Mouse (Mus musculus): ENCODE measurements around the gene Sucla2. TPM values are rescaled to one million over a fixed set of nuclear protein-coding genes. Genes with fewer than 3 reads are reported as not detected.

Sucla2 gene
- polyA plus RNA-seq, 1 experiment from 2014 or later: 111 TPM

DNA sequence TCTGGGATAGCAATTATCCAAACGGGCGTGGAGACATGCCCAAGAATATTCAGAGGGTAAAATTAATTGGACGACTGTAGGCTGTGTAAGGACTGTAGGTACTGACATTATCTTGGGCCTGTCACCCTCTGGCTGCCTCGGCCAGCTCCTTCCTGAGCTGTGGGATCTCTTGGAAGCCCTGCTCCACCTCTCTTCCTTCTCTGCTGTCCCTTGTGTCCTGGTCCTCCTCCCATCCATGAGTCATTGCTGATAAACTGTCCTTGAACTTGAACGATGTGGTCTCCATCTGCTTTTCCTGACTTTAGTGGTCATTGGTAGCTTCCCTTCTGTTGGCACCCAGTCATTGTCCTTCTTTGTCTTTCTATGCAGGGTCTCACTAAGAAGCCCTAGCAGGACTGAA is 38.5 kb upstream of the Sucla2 start:
- no peak for ATAC-seq
- no peak overlapping the region for H3K9ac ChIP-seq (ENCODE audit: low read length)
- H3K27ac ChIP-seq (ENCODE audit: low read depth, low read length): no peak overlapping the region
- WGBS: 76% methylated on average over 5 of the region's 5 CpGs
- no peaks in the 10 kb centered on the region for H3K36me3 ChIP-seq (ENCODE audit: control insufficient read depth, insufficient read depth, low read length)
- H3K9me3 ChIP-seq (replicated peaks; ENCODE audit: control insufficient read depth, low read length): peaks cover 4% of the 10 kb centered on the region; the same call in 1 of the 2 replicates
- no peak for DNase-seq (ENCODE audit: low spot score)
- H3K27me3 ChIP-seq (replicated peaks; ENCODE audit: control insufficient read depth, insufficient read depth, low read length): no peaks in the 10 kb centered on the region
- no peak overlapping the region for H3K4me3 ChIP-seq (ENCODE audit: low read depth, low read length)
- no peaks in the 10 kb centered on the region for H3K4me1 ChIP-seq (ENCODE audit: control insufficient read depth, insufficient read depth, low read length)
- H3K4me2 ChIP-seq (ENCODE audit: low read length): no peak overlapping the region

DNA sequence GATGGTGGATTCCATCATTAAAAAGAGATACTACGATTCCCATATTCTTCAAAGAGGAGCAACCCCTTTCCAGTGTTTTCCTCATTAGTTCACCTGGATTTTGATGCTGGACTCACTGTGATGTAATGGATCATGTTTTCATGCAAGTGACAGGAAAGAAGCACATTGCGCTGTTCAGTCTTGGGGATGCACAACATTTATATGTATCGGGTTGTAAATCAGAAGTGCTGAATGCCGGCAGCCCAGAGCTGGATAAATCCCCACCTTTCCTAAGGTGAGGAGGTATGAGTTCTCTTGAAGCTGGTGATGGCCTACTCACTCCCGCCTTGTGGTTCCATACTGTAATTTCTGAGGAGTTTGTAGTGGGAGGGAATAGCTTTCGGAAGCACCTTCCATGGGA is 31.8 kb upstream of the Sucla2 start:
- DNase-seq (ENCODE audit: low spot score): no peak
- 93% methylated on average over 6 of the region's 6 CpGs for WGBS
- H3K9me3 ChIP-seq (replicated peaks; ENCODE audit: control insufficient read depth, low read length): peaks cover 4% of the 10 kb centered on the region; the same call in 1 of the 2 replicates
- no peak overlapping the region for H3K9ac ChIP-seq (ENCODE audit: low read length)
- no peak overlapping the region for H3K4me2 ChIP-seq (ENCODE audit: low read length)
- no peak overlapping the region for H3K4me3 ChIP-seq (ENCODE audit: low read depth, low read length)
- ATAC-seq: no peak
- H3K27me3 ChIP-seq (replicated peaks; ENCODE audit: control insufficient read depth, insufficient read depth, low read length): no peaks in the 10 kb centered on the region
- H3K27ac ChIP-seq (ENCODE audit: low read depth, low read length): no peak overlapping the region
- H3K4me1 ChIP-seq (ENCODE audit: control insufficient read depth, insufficient read depth, low read length): no peaks in the 10 kb centered on the region
- no peaks in the 10 kb centered on the region for H3K36me3 ChIP-seq (ENCODE audit: control insufficient read depth, insufficient read depth, low read length)

DNA sequence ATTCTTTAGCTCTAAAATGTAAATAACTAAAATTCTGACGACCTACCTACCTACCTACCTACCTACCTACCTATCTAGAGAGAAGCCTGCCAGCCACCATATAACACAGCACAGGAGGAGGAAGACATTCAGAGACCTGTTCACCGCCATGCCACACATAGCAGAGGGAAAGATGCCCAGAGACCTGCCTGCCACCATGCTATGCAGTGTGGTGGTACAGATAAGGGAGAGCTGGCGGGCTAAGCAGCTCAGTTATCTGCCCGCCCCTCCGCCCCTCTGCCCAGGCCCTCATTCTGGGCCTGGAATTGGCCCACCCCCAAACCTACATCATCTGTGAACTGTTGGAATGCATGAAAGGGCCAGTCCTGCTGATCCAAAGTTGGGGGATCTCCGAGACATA is 31.0 kb upstream of the Sucla2 start:
- H3K4me1 ChIP-seq (ENCODE audit: control insufficient read depth, insufficient read depth, low read length): no peaks in the 10 kb centered on the region
- no peaks in the 10 kb centered on the region for H3K36me3 ChIP-seq (ENCODE audit: control insufficient read depth, insufficient read depth, low read length)
- no peak overlapping the region for H3K27ac ChIP-seq (ENCODE audit: low read depth, low read length)
- H3K4me2 ChIP-seq (ENCODE audit: low read length): no peak overlapping the region
- H3K9me3 ChIP-seq (replicated peaks; ENCODE audit: control insufficient read depth, low read length): peaks cover 4% of the 10 kb centered on the region; the same call in 1 of the 2 replicates
- 74% methylated on average over 6 of the region's 6 CpGs for WGBS
- DNase-seq (ENCODE audit: low spot score) (no peak), ATAC-seq (no peak)
- no peaks in the 10 kb centered on the region for H3K27me3 ChIP-seq (replicated peaks; ENCODE audit: control insufficient read depth, insufficient read depth, low read length)
- no peak overlapping the region for H3K9ac ChIP-seq (ENCODE audit: low read length)
- no peak overlapping the region for H3K4me3 ChIP-seq (ENCODE audit: low read depth, low read length)

DNA sequence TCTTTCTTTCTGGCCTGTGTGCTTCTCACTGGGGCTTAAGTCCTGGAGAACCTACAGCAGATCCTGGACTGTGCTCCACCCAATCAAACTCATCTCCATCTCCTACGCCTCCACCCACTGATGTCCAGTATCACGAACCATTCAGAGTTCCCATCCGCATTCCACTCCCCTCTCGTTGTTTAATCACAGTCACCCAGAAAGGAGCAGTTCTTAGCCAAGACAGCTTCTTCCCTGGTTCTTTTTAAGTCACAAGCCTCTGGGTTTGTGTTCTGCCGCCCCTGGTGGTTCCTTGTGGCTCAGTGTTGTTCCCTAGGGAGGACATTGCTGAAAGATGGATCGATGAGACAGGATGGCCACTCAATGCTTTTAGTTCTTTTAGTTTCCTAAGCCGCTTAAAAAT is 29.4 kb upstream of the Sucla2 start:
- ATAC-seq: no peak
- 80% methylated on average over 7 of the region's 7 CpGs for WGBS
- H3K36me3 ChIP-seq (ENCODE audit: control insufficient read depth, insufficient read depth, low read length): no peaks in the 10 kb centered on the region

DNA sequence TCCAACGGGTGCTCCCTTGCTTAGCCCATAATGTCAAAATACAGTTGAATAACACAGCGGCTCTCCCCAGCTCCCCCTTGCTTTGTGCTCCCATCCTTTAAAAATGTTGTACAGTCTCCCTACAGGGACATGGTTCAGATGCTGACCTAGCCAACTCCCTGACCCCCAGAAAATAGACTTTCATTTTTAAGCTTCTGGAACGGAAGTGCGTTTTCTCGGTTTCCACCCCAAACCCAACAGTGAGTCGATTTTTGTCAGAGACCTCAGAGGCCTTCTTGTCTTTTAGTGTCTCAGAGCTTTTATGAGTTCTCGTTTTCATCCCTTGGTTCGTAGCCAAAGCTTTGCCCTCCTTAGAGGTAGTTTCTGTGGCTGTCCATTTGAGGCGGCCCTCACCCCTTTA is 23.8 kb upstream of the Sucla2 start:
- DNase-seq (ENCODE audit: low spot score) (no peak), ATAC-seq (no peak)
- no peaks in the 10 kb centered on the region for H3K27me3 ChIP-seq (replicated peaks; ENCODE audit: control insufficient read depth, insufficient read depth, low read length)
- H3K4me2 ChIP-seq (ENCODE audit: low read length): no peak overlapping the region
- H3K4me3 ChIP-seq (ENCODE audit: low read depth, low read length): no peak overlapping the region
- no peaks in the 10 kb centered on the region for H3K36me3 ChIP-seq (ENCODE audit: control insufficient read depth, insufficient read depth, low read length)
- peaks cover 17% of the 10 kb centered on the region for H3K4me1 ChIP-seq (ENCODE audit: control insufficient read depth, insufficient read depth, low read length)
- 86% methylated on average over 9 of the region's 9 CpGs for WGBS
- H3K9ac ChIP-seq (ENCODE audit: low read length): no peak overlapping the region
- H3K27ac ChIP-seq (ENCODE audit: low read depth, low read length): no peak overlapping the region
- H3K9me3 ChIP-seq (replicated peaks; ENCODE audit: control insufficient read depth, low read length): no peaks in the 10 kb centered on the region

More for the DNA sequence above, 29.4 kb upstream of the Sucla2 start:
- H3K9ac ChIP-seq (ENCODE audit: low read length): no peak overlapping the region
- no peaks in the 10 kb centered on the region for H3K27me3 ChIP-seq (replicated peaks; ENCODE audit: control insufficient read depth, insufficient read depth, low read length)
- H3K4me1 ChIP-seq (ENCODE audit: control insufficient read depth, insufficient read depth, low read length): no peaks in the 10 kb centered on the region
- H3K9me3 ChIP-seq (replicated peaks; ENCODE audit: control insufficient read depth, low read length): peaks cover 4% of the 10 kb centered on the region; the same call in 1 of the 2 replicates
- no peak overlapping the region for H3K4me3 ChIP-seq (ENCODE audit: low read depth, low read length)
- no peak for DNase-seq (ENCODE audit: low spot score)
- no peak overlapping the region for H3K27ac ChIP-seq (ENCODE audit: low read depth, low read length)
- no peak overlapping the region for H3K4me2 ChIP-seq (ENCODE audit: low read length)

DNA sequence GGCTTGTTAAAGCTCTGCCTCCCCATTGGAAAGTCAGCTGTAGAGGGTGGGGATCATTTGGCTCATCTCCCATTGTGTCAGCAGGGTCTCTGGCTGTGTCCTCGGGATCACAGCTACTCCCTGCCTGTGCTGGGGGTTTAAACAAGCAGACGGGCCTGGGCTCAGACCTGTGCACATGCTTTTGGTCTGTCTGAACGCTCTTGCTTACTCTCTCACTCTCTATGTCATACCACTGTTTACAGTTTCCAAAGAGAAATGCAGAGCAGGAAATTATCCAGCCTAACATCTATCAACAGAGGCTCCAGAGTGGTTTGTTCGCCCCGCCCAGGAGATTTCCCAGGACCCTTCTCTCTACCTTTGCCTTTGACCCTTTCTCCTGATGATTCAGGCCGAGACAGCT is 23.4 kb upstream of the Sucla2 start:
- WGBS: 64% methylated on average over 6 of the region's 6 CpGs
- peak overlapping the region; percentile 55; the same call in 1 of the 2 replicates for H3K27ac ChIP-seq (ENCODE audit: low read depth, low read length)
- no peaks in the 10 kb centered on the region for H3K36me3 ChIP-seq (ENCODE audit: control insufficient read depth, insufficient read depth, low read length)
- H3K9me3 ChIP-seq (replicated peaks; ENCODE audit: control insufficient read depth, low read length): no peaks in the 10 kb centered on the region
- H3K27me3 ChIP-seq (replicated peaks; ENCODE audit: control insufficient read depth, insufficient read depth, low read length): no peaks in the 10 kb centered on the region
- no peak overlapping the region for H3K4me2 ChIP-seq (ENCODE audit: low read length)
- no peak for ATAC-seq
- H3K4me3 ChIP-seq (ENCODE audit: low read depth, low read length): no peak overlapping the region
- DNase-seq (ENCODE audit: low spot score): peak; percentile 13
- peaks cover 17% of the 10 kb centered on the region for H3K4me1 ChIP-seq (ENCODE audit: control insufficient read depth, insufficient read depth, low read length)
- H3K9ac ChIP-seq (ENCODE audit: low read length): no peak overlapping the region

DNA sequence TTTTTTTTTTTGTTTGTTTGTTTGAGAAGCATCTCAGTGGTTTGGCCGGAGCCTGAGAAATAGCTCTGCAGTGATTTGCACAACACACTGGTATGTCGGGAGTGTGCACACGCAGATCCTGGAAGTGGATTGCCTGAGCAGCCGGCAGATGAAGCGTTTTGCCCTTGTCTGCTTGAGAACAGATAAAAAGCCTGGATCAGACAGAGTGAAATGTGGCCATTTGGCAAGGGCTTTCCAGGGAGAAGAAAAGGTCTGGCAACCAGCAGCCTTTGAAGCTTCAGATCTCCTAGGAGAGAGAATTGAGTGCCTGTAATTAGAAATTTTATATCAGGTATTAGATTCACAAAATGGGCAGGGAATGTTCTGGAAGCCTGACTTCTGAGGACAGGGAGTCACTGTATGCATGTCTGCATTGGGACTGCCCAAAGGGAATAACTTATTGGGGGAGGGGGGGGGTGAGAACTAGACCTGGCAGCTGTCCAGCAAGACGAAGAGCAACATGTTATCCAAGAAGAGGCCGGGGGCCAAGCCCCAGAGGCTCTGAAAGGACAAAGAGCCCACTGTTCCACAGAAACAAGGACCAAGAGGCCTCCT is 22.4 kb upstream of the Sucla2 start:
- WGBS: 20% methylated on average over 7 of the region's 7 CpGs
- Histone ChIP-seq H3K27me3 (replicated peaks; ENCODE audit: control insufficient read depth, insufficient read depth, low read length) (no peaks in the 10 kb centered on the region), H3K36me3 (ENCODE audit: control insufficient read depth, insufficient read depth, low read length) (no peaks in the 10 kb centered on the region), H3K9ac (ENCODE audit: low read length) (no peak overlapping the region), H3K27ac (ENCODE audit: low read depth, low read length) (peak overlapping the region; percentile 78), H3K4me1 (ENCODE audit: control insufficient read depth, insufficient read depth, low read length) (peaks cover 17% of the 10 kb centered on the region), H3K9me3 (replicated peaks; ENCODE audit: control insufficient read depth, low read length) (no peaks in the 10 kb centered on the region), H3K4me3 (ENCODE audit: low read depth, low read length) (no peak overlapping the region), H3K4me2 (ENCODE audit: low read length) (no peak overlapping the region)
- ATAC-seq: peak; percentile 78
- peak; percentile 84 for DNase-seq (ENCODE audit: low spot score)

DNA sequence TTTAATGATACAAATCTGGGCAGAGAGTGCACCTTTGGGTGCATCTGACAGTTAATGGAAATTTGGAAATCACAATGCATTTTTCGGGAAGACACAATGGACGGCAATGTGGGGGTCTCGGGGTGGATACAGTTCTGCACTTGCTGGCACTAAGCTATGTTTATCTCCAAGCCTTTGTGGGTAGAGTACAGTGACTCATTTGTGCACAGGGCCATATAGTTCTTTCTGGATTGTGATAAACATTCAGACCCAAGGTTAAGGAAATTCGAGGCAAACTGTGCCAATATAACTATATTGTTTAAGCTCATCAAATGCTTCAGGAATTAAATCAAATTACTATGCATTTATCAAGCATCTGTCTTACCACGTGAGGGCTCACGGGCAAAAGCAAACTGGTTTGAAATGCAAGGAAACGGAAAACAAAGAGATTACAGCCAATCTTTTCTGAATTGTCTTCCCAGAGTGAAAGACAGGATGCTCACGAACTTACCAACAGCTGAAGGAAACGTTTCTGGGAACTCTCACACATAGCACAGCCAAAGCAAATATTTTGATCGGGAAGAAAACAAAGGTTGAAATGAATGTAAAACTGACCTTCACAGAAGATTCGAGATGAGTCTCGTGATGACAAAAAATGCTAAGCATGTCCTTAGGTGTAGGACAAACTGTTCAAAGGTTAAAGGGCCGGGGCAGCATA is 21.7 kb upstream of the Sucla2 start:
- Histone ChIP-seq H3K4me3 (ENCODE audit: low read depth, low read length) (no peak overlapping the region), H3K4me2 (ENCODE audit: low read length) (no peak overlapping the region), H3K27ac (ENCODE audit: low read depth, low read length) (peak overlapping the region; percentile 78), H3K9ac (ENCODE audit: low read length) (no peak overlapping the region), H3K9me3 (replicated peaks; ENCODE audit: control insufficient read depth, low read length) (no peaks in the 10 kb centered on the region), H3K36me3 (ENCODE audit: control insufficient read depth, insufficient read depth, low read length) (no peaks in the 10 kb centered on the region), H3K4me1 (ENCODE audit: control insufficient read depth, insufficient read depth, low read length) (peaks cover 17% of the 10 kb centered on the region), H3K27me3 (replicated peaks; ENCODE audit: control insufficient read depth, insufficient read depth, low read length) (no peaks in the 10 kb centered on the region)
- 29% methylated on average over 13 of the region's 13 CpGs for WGBS
- DNase-seq (ENCODE audit: low spot score): peak; percentile 60
- ATAC-seq: peak; percentile 80

DNA sequence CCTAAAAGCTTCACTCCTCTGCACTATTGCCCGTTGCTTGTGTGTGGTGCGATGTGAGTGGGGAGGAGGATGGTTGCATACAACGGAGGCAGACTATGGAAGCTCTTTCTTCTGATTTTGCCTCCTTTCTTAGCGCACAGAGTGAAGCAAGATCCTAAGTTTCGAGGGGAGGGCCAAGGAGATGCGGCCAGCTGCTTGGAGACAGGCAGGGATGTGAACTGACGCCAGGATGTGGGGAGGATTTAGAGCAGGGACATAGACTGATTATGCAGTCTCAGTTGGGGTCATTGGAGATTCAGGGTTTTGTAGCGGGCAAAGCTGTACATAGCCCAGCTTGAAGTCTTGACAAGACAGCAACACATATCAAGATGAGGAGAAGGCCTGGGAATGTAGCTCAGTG is 18.8 kb upstream of the Sucla2 start:
- H3K9me3 ChIP-seq (replicated peaks; ENCODE audit: control insufficient read depth, low read length): no peaks in the 10 kb centered on the region
- 69% methylated on average over 8 of the region's 8 CpGs for WGBS
- no peaks in the 10 kb centered on the region for H3K36me3 ChIP-seq (ENCODE audit: control insufficient read depth, insufficient read depth, low read length)
- ATAC-seq (no peak), DNase-seq (ENCODE audit: low spot score) (no peak)
- H3K27me3 ChIP-seq (replicated peaks; ENCODE audit: control insufficient read depth, insufficient read depth, low read length): no peaks in the 10 kb centered on the region
- H3K27ac ChIP-seq (ENCODE audit: low read depth, low read length): no peak overlapping the region
- peaks cover 25% of the 10 kb centered on the region for H3K4me1 ChIP-seq (ENCODE audit: control insufficient read depth, insufficient read depth, low read length)
- no peak overlapping the region for H3K4me2 ChIP-seq (ENCODE audit: low read length)
- no peak overlapping the region for H3K4me3 ChIP-seq (ENCODE audit: low read depth, low read length)
- no peak overlapping the region for H3K9ac ChIP-seq (ENCODE audit: low read length)

All from forebrain, embryonic 14.5 days (tissue).